Mouse (Mus musculus) limb, embryonic 13.5 days (tissue): ENCODE results near the gene Jade1. TPM values are rescaled to one million over a fixed set of nuclear protein-coding genes. Genes with fewer than 3 reads are reported as not detected.
A peak's percentile ranks its signal among the peaks of the same experiment; 100 is the strongest.

Experiments used
- ATAC-seq: fragments of 200-750 bp; cut with Nextera tagmentation; 2 replicates; pipeline ENCODE4 v1.8.0; 2017; ENCODE audit warnings: low read depth, moderate number of reproducible peaks, moderate TSS enrichment; ENCODE audit not compliant: low FRiP score
- H3K27ac ChIP-seq: fragments of 300-500 bp; sonication (generic); 2 replicates; pipeline ENCODE4 v1.5.1; 2015; ENCODE audit warnings: inconsistent platforms, mild to moderate bottlenecking, moderate library complexity
- H3K27me3 ChIP-seq: fragments of 300-500 bp; sonication (generic); 2 replicates; pipeline ENCODE4 v1.6.1; 2015; ENCODE audit warnings: mild to moderate bottlenecking, inconsistent platforms
- H3K36me3 ChIP-seq: fragments of 300-500 bp; sonication (generic); 2 replicates; pipeline ENCODE4 v1.6.1; 2015; ENCODE audit warnings: inconsistent platforms, mild to moderate bottlenecking, moderate library complexity
- H3K4me1 ChIP-seq: fragments of 300-500 bp; sonication (generic); 2 replicates; pipeline ENCODE4 v1.6.1; 2015; ENCODE audit warnings: inconsistent platforms
- H3K4me2 ChIP-seq: fragments of 300-500 bp; sonication (generic); replicated peaks from 2 replicates; pipeline ENCODE4 v1.6.1; 2015; ENCODE audit warnings: inconsistent platforms, mild to moderate bottlenecking, moderate library complexity
- H3K4me3 ChIP-seq: fragments of 300-500 bp; sonication (generic); 2 replicates; pipeline ENCODE4 v1.5.1; 2015; ENCODE audit warnings: moderate library complexity, mild to moderate bottlenecking, inconsistent platforms
- H3K9ac ChIP-seq: fragments of 300-500 bp; sonication (generic); 2 replicates; pipeline ENCODE4 v1.6.1; 2015; ENCODE audit warnings: mild to moderate bottlenecking, inconsistent platforms
- H3K9me3 ChIP-seq: fragments of 300-500 bp; sonication (generic); 2 replicates; pipeline ENCODE4 v1.6.1; 2016; ENCODE audit warnings: inconsistent platforms
- WGBS: fragments of 180-500 bp; shearing (Covaris S2); methylation state at CpG from one replicate; pipeline ENCODE4 v1.1.7; 2015; 5-methylcytosine and 5-hydroxymethylcytosine counted together
- polyA plus RNA-seq: library from polyadenylated mRNA; unstranded; fragments of >200 nt; fragmentation: Nextera tagmentation; extraction: Ambion mirVana; gene quantifications from 2 replicates; pipeline ENCODE4 v1.2.1, GENCODE M21; 2015

Gene Jade1
- polyA plus RNA-seq, 1 experiment from 2014 or later, result 11.4 TPM

- Histone ChIP-seq H3K27ac (no peak overlapping the region), H3K4me3 (no peak overlapping the region), H3K36me3 (no peaks in the 10 kb centered on the region), H3K9me3 (no peaks in the 10 kb centered on the region), H3K4me1 (no peaks in the 10 kb centered on the region), H3K4me2 (no peak overlapping the region), H3K27me3 (no peaks in the 10 kb centered on the region), H3K9ac (no peak overlapping the region)
- 80% methylated on average over 4 of the region's 4 CpGs for WGBS
- ATAC-seq, result no peak
Measured at GRCm38 (mm10) chr3:41553681-41554080, 1.9 kb upstream of the Jade1 start.

GRCm38 (mm10) chr3:41554480-41555475 is 753 bp upstream of the Jade1 start:
- whole genome bisulfite sequencing, result 93% methylated on average over 24 of the region's 24 CpGs
- H3K4me3 ChIP-seq, result no peak overlapping the region
- no peak overlapping the region for H3K27ac ChIP-seq
- H3K27me3 ChIP-seq, result no peaks in the 10 kb centered on the region
- no peak overlapping the region for H3K4me2 ChIP-seq
- H3K9me3 ChIP-seq, result no peaks in the 10 kb centered on the region
- no peaks in the 10 kb centered on the region for H3K4me1 ChIP-seq
- ATAC-seq, result no peak
- no peak overlapping the region for H3K9ac ChIP-seq
- H3K36me3 ChIP-seq, result no peaks in the 10 kb centered on the region

GRCm38 (mm10) chr3:41556451-41557266 is 1.1 kb downstream of the Jade1 start:
- H3K9me3 ChIP-seq, result no peaks in the 10 kb centered on the region
- H3K4me2 ChIP-seq, result no peak overlapping the region
- WGBS, result 82% methylated on average over 9 of the region's 11 CpGs
- H3K27ac ChIP-seq, result no peak overlapping the region
- no peak overlapping the region for H3K4me3 ChIP-seq
- H3K36me3 ChIP-seq, result no peaks in the 10 kb centered on the region
- H3K4me1 ChIP-seq, result no peaks in the 10 kb centered on the region
- no peak overlapping the region for H3K9ac ChIP-seq
- H3K27me3 ChIP-seq, result no peaks in the 10 kb centered on the region
- ATAC-seq, result no peak

GRCm38 (mm10) chr3:41557267-41557995 is 1.9 kb downstream of the Jade1 start:
- H3K9me3 ChIP-seq, result no peaks in the 10 kb centered on the region
- H3K27ac ChIP-seq, result no peak overlapping the region
- H3K4me2 ChIP-seq, result no peak overlapping the region
- WGBS, result 89% methylated on average over 19 of the region's 19 CpGs
- no peaks in the 10 kb centered on the region for H3K27me3 ChIP-seq
- no peak overlapping the region for H3K4me3 ChIP-seq
- H3K9ac ChIP-seq, result no peak overlapping the region
- no peaks in the 10 kb centered on the region for H3K4me1 ChIP-seq
- no peak for ATAC-seq
- H3K36me3 ChIP-seq, result no peaks in the 10 kb centered on the region

GRCm38 (mm10) chr3:41560489-41560888 is 5.0 kb downstream of the Jade1 start:
- Histone ChIP-seq H3K4me1 (peaks cover 7% of the 10 kb centered on the region; the same call in 1 of the 2 replicates), H3K4me3 (no peak overlapping the region), H3K27me3 (no peaks in the 10 kb centered on the region), H3K36me3 (no peaks in the 10 kb centered on the region), H3K27ac (no peak overlapping the region), H3K4me2 (no peak overlapping the region), H3K9ac (no peak overlapping the region), H3K9me3 (no peaks in the 10 kb centered on the region)
- ATAC-seq, result no peak
- 82% methylated on average over 6 of the region's 6 CpGs for WGBS

GRCm38 (mm10) chr3:41561787-41562186 is 6.3 kb downstream of the Jade1 start:
- Histone ChIP-seq H3K9me3 (no peaks in the 10 kb centered on the region), H3K9ac (no peak overlapping the region), H3K27ac (no peak overlapping the region), H3K4me1 (peaks cover 10% of the 10 kb centered on the region; the same call in 1 of the 2 replicates), H3K36me3 (no peaks in the 10 kb centered on the region), H3K4me3 (no peak overlapping the region), H3K27me3 (no peaks in the 10 kb centered on the region), H3K4me2 (no peak overlapping the region)
- 85% methylated on average over 5 of the region's 5 CpGs for WGBS
- no peak for ATAC-seq

GRCm38 (mm10) chr3:41563211-41563931 is 7.8 kb downstream of the Jade1 start:
- H3K9me3 ChIP-seq, result no peaks in the 10 kb centered on the region
- peak overlapping the region; percentile 81 for H3K27ac ChIP-seq
- peaks cover 10% of the 10 kb centered on the region; the same call in 1 of the 2 replicates for H3K4me1 ChIP-seq
- H3K4me2 ChIP-seq, result peak overlapping the region; percentile 97
- no peaks in the 10 kb centered on the region for H3K27me3 ChIP-seq
- peak overlapping the region; percentile 74 for H3K9ac ChIP-seq
- H3K4me3 ChIP-seq, result peak overlapping the region; percentile 65
- H3K36me3 ChIP-seq, result no peaks in the 10 kb centered on the region
- WGBS, result under 1% methylated on average over 81 of the region's 81 CpGs
- ATAC-seq, result peak; percentile 65

- under 1% methylated on average over 7 of the region's 7 CpGs for WGBS
- Histone ChIP-seq H3K9me3 (no peaks in the 10 kb centered on the region), H3K27me3 (no peaks in the 10 kb centered on the region)
Measured at GRCm38 (mm10) chr3:41563997-41564396, 8.5 kb downstream of the Jade1 start.

GRCm38 (mm10) chr3:41564471-41565213 is 9.1 kb downstream of the Jade1 start:
- Histone ChIP-seq H3K4me3 (peak overlapping the region; percentile 65), H3K27me3 (no peaks in the 10 kb centered on the region), H3K4me2 (peak overlapping the region; percentile 97), H3K36me3 (no peaks in the 10 kb centered on the region), H3K9me3 (no peaks in the 10 kb centered on the region), H3K27ac (peak overlapping the region; percentile 79), H3K4me1 (peaks cover 10% of the 10 kb centered on the region; the same call in 1 of the 2 replicates), H3K9ac (peak overlapping the region; percentile 82)
- ATAC-seq, result peak; percentile 53
- WGBS, result under 1% methylated on average over 29 of the region's 60 CpGs

More at GRCm38 (mm10) chr3:41563997-41564396, 8.5 kb downstream of the Jade1 start:
- H3K27ac ChIP-seq, result peak overlapping the region; percentile 81; the same call in 1 of the 2 replicates
- H3K4me2 ChIP-seq, result peak overlapping the region; percentile 97
- H3K36me3 ChIP-seq, result no peaks in the 10 kb centered on the region
- H3K9ac ChIP-seq, result peak overlapping the region; percentile 74
- no peak for ATAC-seq
- H3K4me1 ChIP-seq, result peaks cover 10% of the 10 kb centered on the region; the same call in 1 of the 2 replicates
- peak overlapping the region; percentile 65 for H3K4me3 ChIP-seq

GRCm38 (mm10) chr3:41565410-41565823 is 9.9 kb downstream of the Jade1 start:
- H3K4me2 ChIP-seq, result peak overlapping the region; percentile 97
- H3K27me3 ChIP-seq, result no peaks in the 10 kb centered on the region
- peak; percentile 46 for ATAC-seq
- peak overlapping the region; percentile 65 for H3K4me3 ChIP-seq
- H3K4me1 ChIP-seq, result peaks cover 10% of the 10 kb centered on the region; the same call in 1 of the 2 replicates
- no peaks in the 10 kb centered on the region for H3K36me3 ChIP-seq
- peak overlapping the region; percentile 82 for H3K9ac ChIP-seq
- no peaks in the 10 kb centered on the region for H3K9me3 ChIP-seq
- under 1% methylated on average over 57 of the region's 61 CpGs for WGBS
- peak overlapping the region; percentile 79 for H3K27ac ChIP-seq
